Mouse (Mus musculus) left cerebral cortex, adult 2 months (tissue): ENCODE results near the gene Vps13d. TPM values are rescaled to one million over a fixed set of nuclear protein-coding genes. Genes with fewer than 3 reads are reported as not detected.

Experiments used
- DNase-seq, 2 experiments: peaks; one replicate each; pipeline ENCODE4 v3.0.0; 2021 to 2022; ENCODE audit warnings: low spot score in 2 of 2, mixed read lengths in 1 of 2; ENCODE audit errors: extremely low spot score in 1 of 2
- H3K27ac ChIP-seq: fragments of 200-600 bp; 2 replicates; pipeline ENCODE4 v1.8.1; 2022
- H3K4me3 ChIP-seq: fragments of 200-600 bp; 2 replicates; pipeline ENCODE4 v1.8.1; 2022
- CTCF ChIP-seq: fragments of 200-600 bp; IDR thresholded peaks from 2 replicates; pipeline ENCODE4 v1.8.1; 2022; ENCODE audit warnings: antibody characterized with exemption, mild to moderate bottlenecking, moderate library complexity
- intact Hi-C: fragments of 180-260 bp; cut with DNase I; formaldehyde crosslinking; loops from one replicate; pipeline ENCODE4 v1.15.1; 2025
- total RNA-seq, 2 experiments: library from RNA; stranded (reverse); gene quantifications; 2 replicates each; pipeline ENCODE4 v1.2.3; 2021

Vps13d gene
- total RNA-seq, 2 experiments from 2014 or later = 63.2 to 64.4 TPM

GRCm38 (mm10) chr4:144974458-144974857 is 220.3 kb downstream of the Vps13d start:
- intact Hi-C loops = loop anchor here (5.0 kb wide), 1 partner anchor 82 kb away; the partner anchor contains the start of gene Dhrs3
- Histone ChIP-seq H3K27ac (no peak overlapping the region), H3K4me3 (no peak overlapping the region)
- no peak for TF ChIP-seq CTCF
- no peak for DNase-seq

GRCm38 (mm10) chr4:144972948-144973720 is 221.7 kb downstream of the Vps13d start:
- H3K27ac ChIP-seq = 0 out of 2 replicates have a peak overlapping the region, but pooled peaks have one; percentile 3
- DNase-seq = no peak
- intact Hi-C loops = loop anchor here (5.0 kb wide), 1 partner anchor 81 kb away; the partner anchor contains the start of gene Dhrs3
- no peak for TF ChIP-seq CTCF
- no peak overlapping the region for H3K4me3 ChIP-seq

GRCm38 (mm10) chr4:144971048-144971447 is 223.8 kb downstream of the Vps13d start:
- no peak overlapping the region for H3K27ac ChIP-seq
- no peak for DNase-seq
- intact Hi-C loops = loop anchor here (5.0 kb wide), 1 partner anchor 79 kb away; the partner anchor contains the start of gene Dhrs3
- no peak overlapping the region for H3K4me3 ChIP-seq
- TF ChIP-seq CTCF = no peak

GRCm38 (mm10) chr4:144969030-144969429 is 225.8 kb downstream of the Vps13d start:
- no peak for DNase-seq
- Histone ChIP-seq H3K27ac (no peak overlapping the region), H3K4me3 (no peak overlapping the region)
- TF ChIP-seq CTCF = no peak
- intact Hi-C loops = no loop called here

DNA sequence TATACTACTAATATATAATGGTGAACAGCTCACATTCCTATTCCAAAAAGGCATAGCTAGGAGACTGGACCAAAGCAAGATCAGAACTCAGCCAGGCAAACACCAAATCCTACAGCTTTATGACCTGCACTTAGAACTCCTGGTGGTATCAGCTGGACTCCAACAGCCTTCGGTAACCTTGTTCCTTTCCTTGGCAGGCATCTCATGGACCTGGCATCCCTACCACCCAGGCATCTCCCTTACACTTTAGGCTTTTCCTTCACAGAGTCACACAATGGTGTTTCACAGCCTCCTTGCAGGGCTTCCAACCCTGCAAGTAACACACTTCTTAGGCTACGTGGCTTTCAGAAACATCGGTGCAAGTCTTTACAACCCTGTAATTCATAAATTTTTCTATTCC is 226.4 kb downstream of the Vps13d start:
- Histone ChIP-seq H3K4me3 (no peak overlapping the region), H3K27ac (no peak overlapping the region)
- no peak for TF ChIP-seq CTCF
- intact Hi-C loops = no loop called here
- no peak for DNase-seq

- TF ChIP-seq CTCF = no peak
- Histone ChIP-seq H3K4me3 (no peak overlapping the region), H3K27ac (no peak overlapping the region)
- intact Hi-C loops = no loop called here
- DNase-seq = no peak
These were observed 229.6 kb downstream of the Vps13d start for GRCm38 (mm10) chr4:144965255-144965654.

- Histone ChIP-seq H3K27ac (no peak overlapping the region), H3K4me3 (no peak overlapping the region)
- DNase-seq = no peak
- TF ChIP-seq CTCF = no peak
- intact Hi-C loops = no loop called here
These were observed 233.1 kb downstream of the Vps13d start for GRCm38 (mm10) chr4:144961696-144962095.

DNA sequence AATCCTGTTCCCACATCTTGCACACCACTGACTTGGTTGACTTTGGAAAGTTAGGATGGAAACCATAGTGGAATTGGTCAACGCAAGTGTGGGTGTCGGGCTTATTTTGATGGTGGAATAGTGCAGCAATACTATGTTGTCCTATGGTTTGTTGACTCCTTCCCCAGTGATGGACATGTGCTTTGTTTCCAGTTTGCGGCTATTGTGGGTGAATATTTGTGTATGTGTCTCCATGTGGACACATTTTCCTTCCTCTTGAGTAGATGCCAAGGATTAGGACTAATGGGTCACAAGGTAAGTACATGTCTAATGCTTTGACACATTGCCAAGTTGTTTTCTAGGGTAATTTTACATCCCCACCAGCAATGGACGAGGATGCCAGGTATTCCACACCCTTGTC is 233.6 kb downstream of the Vps13d start:
- no peak for DNase-seq
- intact Hi-C loops = no loop called here
- H3K27ac ChIP-seq = no peak overlapping the region
- TF ChIP-seq CTCF = no peak
- H3K4me3 ChIP-seq = no peak overlapping the region

GRCm38 (mm10) chr4:144960188-144960904 is 234.5 kb downstream of the Vps13d start:
- H3K4me3 ChIP-seq = no peak overlapping the region
- no peak for DNase-seq
- TF ChIP-seq CTCF = no peak
- H3K27ac ChIP-seq = no peak overlapping the region
- intact Hi-C loops = no loop called here

- intact Hi-C loops = no loop called here
- no peak overlapping the region for H3K4me3 ChIP-seq
- no peak for TF ChIP-seq CTCF
- no peak for DNase-seq
- no peak overlapping the region for H3K27ac ChIP-seq
These were observed 237.1 kb downstream of the Vps13d start for GRCm38 (mm10) chr4:144957721-144958120.

DNA sequence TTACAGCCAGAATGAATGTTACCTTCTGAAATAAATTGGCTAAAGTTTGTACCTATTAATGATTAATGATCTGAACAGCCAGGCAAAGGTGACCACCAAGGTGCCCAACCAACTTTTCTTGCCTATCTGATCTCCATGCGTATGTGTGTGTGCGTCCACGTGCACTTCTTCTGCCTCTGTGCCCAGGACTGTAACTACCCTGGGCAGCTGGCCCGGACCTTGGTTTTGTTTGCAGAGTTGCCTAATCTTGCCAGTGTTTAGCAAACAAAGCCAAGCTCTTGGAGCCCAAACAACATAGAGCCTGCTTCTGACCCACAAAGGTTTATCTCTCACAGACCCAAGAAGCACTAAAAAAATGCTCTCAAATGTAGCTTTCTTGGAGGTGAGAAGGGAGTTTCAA is 237.6 kb downstream of the Vps13d start:
- intact Hi-C loops = no loop called here
- H3K4me3 ChIP-seq = no peak overlapping the region
- TF ChIP-seq CTCF = no peak
- no peak for DNase-seq
- no peak overlapping the region for H3K27ac ChIP-seq

- no peak for TF ChIP-seq CTCF
- Histone ChIP-seq H3K4me3 (no peak overlapping the region), H3K27ac (no peak overlapping the region)
- intact Hi-C loops = no loop called here
- DNase-seq = no peak
These were observed 238.5 kb downstream of the Vps13d start for GRCm38 (mm10) chr4:144956293-144956692.
